Mouse (Mus musculus) megakaryocyte, embryonic 14.5 days (primary cell): ENCODE data around the gene Sell.

Source experiments
- FLI1 ChIP-seq: IDR thresholded peaks from 2 replicates; pipeline ENCODE4 v1.6.1; 2012; ENCODE audit warnings: low read length, inconsistent platforms, mixed read lengths
- GATA1 ChIP-seq: IDR thresholded peaks from 3 replicates; pipeline ENCODE4 v1.6.1; 2012; ENCODE audit warnings: mixed read lengths, low read length, inconsistent platforms, borderline replicate concordance

DNA sequence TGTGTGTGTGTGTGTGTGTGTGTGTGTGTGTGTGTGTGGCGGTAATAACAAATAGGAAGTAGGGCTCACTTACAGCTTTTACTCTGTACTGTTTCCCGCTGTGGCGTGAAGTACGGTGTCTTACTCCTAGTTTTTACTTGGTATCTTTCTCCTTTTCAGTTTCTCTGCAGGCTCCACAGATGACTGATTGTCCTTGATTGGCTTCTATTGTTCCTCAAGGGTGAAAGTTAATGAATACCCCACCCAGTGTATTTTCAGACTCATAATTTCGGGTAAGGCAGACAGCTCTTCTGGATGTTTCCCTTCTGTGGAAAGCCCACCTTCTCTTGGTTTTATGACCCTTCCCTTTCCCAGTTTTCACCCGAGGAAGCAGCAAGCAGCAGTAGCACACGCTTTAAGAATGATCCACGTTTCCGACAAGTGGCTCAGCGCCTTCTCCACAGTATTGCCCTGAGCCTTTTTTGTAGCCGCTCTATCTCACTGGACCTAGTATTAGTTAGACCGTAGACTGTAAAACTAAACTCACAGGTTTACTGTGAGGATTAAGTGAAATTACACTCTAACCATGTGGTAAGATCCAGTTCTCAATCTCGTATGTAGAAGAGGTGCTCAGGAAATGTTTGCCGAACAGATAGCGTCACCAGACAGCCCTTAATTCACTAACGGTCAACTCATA is 43.4 kb upstream of the Sell start:
- TF ChIP-seq GATA1, result no peak
- TF ChIP-seq FLI1, result no peak
